Mouse (Mus musculus) urinary bladder, postnatal 14 days (tissue): ENCODE results near the gene Trim26.
"Not testable (repeated sequence)": the region's sequence is repeated elsewhere in the genome, so short reads cannot be mapped to it uniquely, and the experiment has no call there.

Experiments
- DNase-seq: peaks from one replicate; pipeline ENCODE4 v3.0.0; 2021; ENCODE audit warnings: low spot score

Trim26 gene

GRCm38 (mm10) chr17:36851200-36851599 is 14.3 kb downstream of the Trim26 start:
- DNase-seq, result no peak

DNA sequence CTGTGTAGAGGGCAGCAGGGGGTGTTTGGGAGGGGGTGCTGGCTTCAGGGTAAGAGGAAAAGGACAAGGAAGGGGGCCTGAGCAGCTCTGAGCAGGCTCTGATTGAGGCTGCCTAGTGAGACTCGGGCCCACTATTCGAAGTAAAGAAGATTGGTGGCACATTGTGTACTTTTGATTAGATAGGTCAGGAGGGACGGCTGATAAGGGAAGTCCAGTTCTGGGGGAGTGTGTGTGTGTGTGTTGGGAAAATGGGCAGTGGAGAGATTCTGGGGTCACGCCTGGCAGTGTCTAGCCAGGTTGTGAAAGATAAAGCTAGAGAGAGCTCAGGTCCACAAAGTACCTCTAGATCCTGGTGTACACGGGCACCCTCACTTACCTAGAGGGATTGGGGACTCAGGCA is 14.7 kb downstream of the Trim26 start:
- no peak for DNase-seq

GRCm38 (mm10) chr17:36855484-36855883 is 18.6 kb downstream of the Trim26 start:
- DNase-seq, result no peak

DNA sequence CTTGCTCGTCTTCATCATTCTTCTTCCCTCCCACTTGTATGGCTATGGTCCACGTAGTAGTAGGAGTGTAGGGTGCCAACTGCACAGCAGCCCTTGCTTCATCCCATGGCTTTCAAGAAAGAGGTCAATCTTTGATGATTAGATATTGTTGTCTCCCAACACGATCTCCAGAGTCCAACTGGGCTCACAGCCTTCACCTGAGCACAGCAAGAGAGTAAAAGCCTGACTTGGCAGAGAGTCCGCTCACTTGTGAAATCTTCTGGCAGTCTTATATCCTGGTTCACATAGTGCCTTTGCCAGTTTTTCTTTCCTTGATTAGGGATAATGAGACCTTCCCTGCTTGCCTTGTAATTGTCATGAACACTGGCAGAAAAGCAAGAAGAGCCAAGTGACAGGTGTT is 19.3 kb downstream of the Trim26 start:
- DNase-seq, result no peak

- no peak for DNase-seq
These were observed 21.2 kb downstream of the Trim26 start for GRCm38 (mm10) chr17:36858181-36858580.

GRCm38 (mm10) chr17:36861680-36862079 is 24.7 kb downstream of the Trim26 start:
- no peak for DNase-seq

DNA sequence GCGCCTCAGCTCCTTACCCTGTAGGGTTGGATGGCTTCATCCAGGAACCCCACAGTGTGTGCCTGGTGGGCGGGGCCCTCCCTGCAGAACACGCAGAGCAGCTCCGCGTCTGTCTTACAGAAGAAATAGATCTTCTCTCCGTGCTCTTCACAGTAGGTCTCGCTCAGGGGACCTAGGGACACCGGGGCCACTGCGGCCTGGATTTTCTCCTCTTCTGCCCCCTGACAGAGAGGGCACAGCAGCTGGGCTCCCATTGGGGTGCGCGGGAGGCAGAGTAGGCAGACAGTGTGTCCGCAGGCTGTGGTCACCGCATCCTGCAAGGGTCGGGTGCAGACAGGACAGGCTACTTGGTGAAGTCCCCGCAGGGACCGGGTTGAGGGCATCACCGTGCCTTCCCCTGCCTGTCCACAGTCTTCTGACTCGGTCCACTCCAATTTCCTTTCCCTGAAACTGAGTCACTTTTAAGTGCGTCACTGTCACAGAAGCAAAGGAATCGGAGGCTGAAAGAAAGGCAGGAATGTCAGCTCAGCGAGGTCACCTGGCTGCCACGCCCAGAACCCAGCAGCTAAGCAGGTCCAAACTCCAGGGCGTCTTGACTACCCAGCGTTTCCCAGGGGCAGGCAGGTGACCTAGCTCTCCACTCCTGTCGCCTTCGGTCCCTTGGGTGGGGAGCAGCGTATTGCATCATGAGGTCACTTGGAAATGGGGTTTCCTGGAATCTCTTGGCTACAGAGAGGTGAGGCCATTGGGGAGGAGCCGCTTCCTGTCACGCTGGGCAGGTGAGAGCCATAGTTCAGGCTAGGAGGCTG is 30.0 kb downstream of the Trim26 start, which contains the start of gene Trim15:
TSS of gene Trim15 (minus strand) at position 492 of the 809 bp plus-strand sequence.
- no peak for DNase-seq

GRCm38 (mm10) chr17:36868836-36869235 is 31.9 kb downstream of the Trim26 start:
- no peak for DNase-seq

DNA sequence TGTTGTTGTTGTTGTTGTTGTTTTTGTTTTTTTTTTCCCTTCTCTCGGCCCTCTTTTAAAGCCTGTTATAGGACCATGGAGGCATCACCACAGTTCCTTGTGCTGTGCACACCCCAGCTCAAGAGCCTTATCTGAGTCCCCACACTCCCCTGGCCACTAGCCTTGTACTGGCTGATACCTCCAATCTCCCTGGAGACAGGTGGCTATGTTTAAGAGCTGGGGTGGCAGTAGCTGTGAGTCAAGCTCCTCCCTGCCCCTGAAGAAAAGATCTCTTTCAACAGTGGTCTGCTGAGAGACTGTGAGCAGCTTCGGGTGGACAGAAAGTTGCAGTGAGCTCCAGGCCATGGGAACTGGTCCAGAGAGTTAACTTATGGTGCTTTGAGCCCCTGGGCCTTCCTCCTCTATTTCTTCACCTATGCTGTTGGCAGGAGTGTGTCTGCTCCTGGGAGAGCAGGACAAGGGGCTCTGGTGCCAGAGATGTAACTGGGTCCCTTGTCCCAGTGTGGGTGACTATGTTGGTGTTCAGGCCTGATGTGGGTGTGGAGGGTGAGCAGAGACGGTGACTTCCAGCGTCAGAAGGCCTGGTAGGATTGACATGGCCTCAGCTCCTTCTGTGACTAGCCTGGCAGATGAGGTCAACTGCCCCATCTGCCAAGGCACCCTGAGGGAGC is 32.5 kb downstream of the Trim26 start, which contains the start of gene Trim10:
TSS of gene Trim10 (plus strand) at position 291 of the 671 bp plus-strand sequence.
- DNase-seq, result no peak

GRCm38 (mm10) chr17:36869955-36870810 is 33.2 kb downstream of the Trim26 start:
- peak; percentile 41 for DNase-seq

- DNase-seq, result no peak
These were observed 37.7 kb downstream of the Trim26 start for GRCm38 (mm10) chr17:36874636-36875035.

GRCm38 (mm10) chr17:36883350-36883749 is 46.4 kb downstream of the Trim26 start:
- DNase-seq, result no peak

DNA sequence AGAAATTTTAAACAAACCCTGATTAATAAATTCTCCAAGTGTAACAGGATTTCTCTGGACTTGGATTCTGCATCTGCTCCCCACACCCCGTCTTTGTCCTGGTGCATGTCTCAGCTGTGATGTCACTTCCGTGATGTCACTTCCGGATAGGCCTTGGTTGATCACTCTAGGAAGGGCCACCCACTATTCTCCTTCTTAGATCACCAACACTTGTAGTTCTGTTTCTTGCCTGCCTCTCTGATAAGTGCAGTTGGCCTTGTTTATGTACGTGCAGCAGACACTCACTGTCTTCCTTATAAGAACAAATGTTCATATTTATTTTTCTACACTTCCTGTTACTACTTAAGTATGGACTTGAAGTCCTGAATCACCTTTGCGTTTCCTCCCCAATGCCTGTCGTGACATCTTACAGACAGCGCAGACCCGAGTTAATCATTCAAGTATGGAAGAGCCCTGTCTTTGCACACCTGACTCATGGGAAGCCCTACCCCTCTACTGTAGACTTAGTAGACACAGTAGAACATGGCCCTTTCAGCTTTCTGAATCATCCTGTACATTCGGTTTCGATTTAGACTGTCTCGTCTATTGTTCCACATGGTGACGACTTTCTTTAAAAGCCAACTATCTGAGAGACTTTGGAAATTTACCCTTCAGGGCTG is 48.3 kb downstream of the Trim26 start:
- no peak for DNase-seq

- no peak for DNase-seq
These were observed 53.4 kb downstream of the Trim26 start, which contains the start of gene Trim40 for GRCm38 (mm10) chr17:36890073-36890903. TSS of gene Trim40 (minus strand) at chr17:36890123.

DNA sequence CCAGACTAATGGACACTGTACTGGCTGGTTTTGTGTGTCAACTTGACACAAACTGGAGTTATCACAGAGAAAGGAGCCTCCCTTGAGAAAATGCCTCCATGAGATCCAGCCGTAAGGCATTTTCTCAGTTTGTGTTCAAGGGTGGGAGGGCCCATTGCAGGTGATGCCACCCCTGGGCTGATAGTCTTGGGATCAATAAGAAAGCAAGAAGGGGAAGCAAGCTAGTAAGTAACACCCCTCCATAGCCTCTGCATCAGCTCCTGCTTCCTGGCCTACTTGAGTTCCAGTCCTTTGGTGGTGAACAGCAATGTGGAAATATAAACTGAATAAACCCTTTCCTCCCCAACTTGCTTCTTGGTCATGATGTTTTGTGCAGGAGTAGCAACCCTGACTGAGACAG is 54.6 kb downstream of the Trim26 start:
- DNase-seq, result not testable (repeated sequence)

DNA sequence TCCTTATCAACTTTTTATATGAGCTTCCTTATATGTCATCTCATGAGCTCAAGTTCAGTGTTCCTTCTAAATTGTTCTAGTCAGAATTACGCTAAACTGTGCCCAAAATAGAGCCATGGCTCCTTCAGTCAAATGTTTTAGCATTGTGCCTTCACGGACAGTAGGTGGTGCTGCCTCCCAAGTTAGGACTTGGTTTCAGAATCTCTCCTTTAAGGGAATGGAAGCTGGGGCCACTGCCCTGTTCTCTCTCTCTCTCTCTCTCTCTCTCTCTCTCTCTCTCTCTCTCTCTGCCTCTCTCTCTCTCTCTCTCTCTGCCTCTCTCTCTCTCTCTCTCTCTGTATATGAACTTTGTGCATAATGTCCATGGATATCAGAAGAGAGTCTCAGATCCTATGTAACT is 55.4 kb downstream of the Trim26 start:
- peak; percentile 29 for DNase-seq

GRCm38 (mm10) chr17:36893387-36893786 is 56.5 kb downstream of the Trim26 start:
- DNase-seq, result no peak

DNA sequence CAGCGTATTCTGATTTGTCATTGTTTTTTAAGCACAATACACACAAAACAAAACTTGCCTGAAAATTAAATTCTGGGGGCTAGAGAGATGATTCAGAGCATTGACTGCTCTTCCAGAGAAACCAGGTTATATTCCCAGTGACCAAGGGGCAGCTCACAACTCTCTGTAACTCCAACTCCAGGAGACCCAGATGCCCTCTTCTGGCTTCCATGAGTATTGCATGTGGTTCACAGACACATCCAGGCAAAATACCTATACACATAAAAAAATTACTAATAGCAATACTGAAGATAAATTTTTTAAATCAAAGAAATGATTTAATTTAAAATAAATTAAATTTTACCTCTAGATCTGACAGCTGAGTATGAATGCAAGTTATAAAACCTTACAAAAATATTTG is 59.6 kb downstream of the Trim26 start:
- peak; percentile 50 for DNase-seq

GRCm38 (mm10) chr17:36897065-36897464 is 60.1 kb downstream of the Trim26 start:
- no peak for DNase-seq

DNA sequence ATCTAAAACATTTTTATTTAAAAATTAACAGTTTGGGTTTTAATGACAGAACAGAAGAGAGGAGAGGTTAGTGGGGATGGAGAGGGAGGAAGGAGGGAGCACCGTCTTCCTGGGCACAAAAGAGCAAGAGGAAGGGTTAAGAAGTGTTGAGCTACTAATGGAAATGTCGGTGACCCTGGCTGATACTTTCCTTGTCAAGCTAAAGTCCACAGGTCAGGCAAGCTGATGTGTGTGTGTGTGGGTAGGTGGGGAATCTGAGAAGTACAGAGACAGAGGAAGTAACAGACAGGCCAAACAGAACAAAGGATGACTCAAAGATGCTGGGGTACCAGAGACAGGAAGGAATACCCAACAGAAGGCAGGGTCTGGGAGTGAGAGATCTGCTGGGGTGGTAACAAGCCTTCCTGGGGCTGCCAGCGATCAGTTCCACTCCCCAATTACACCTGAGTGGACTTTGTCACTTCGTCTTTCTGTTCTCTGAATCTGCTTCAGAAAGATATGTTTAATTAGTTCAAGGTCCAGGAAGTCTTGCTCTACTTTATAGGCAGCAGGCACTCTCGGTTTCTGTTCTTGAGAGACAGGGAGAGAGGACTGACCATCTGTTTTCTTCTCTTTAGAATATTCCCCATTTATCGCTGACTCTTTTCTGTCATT is 60.7 kb downstream of the Trim26 start, which contains the start of gene Trim31:
TSS of gene Trim31 (plus strand) at position 567 of the 654 bp plus-strand sequence.
- no peak for DNase-seq
